Mouse (Mus musculus): ENCODE measurements around the gene Gm17949.
A peak's percentile ranks its signal among the peaks of the same experiment; 100 is the strongest.

Gene Gm17949

DNA sequence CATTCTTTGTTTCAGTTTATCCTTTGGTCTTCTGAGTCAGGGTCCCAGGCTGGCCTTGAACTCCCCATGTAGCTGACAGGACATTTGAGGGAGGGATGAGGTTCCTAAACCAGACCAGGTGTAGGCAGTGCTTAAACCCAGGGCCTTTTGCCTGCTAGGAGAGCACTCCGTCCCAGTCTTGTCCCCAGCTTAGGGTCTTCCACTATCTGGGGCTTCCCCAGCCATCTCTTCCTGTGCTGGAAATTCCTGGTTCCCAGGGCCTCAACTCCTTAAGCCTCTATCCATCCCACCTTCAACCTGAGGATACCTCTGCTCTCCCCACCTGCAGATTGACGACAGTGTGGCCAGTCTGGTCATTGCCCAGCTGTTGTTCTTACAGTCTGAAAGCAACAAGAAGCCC lies 20.3 kb upstream of the Gm17949 start:
- DNase-seq: peak in 1 of 2 experiments; percentile 7

DNA sequence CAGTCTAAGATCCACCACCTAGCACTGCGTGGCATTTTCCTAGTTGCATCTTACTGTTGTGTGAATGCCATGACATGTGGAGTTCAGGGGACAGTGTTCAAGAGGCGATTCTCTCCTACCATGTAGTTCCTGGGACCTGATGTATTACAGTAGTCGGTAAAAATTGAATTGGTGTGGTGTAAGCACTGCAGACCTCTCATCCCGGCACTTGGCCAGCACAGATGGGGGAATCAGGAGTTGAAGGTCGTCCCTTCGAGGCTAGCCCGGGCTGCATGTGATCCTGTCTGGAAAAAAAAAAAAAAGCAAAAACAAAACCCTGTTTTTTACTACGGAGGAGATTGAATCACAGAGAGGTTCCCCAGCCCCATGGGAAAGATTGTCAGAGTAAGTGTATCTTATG lies 16.2 kb upstream of the Gm17949 start:
- no peak for DNase-seq

DNA sequence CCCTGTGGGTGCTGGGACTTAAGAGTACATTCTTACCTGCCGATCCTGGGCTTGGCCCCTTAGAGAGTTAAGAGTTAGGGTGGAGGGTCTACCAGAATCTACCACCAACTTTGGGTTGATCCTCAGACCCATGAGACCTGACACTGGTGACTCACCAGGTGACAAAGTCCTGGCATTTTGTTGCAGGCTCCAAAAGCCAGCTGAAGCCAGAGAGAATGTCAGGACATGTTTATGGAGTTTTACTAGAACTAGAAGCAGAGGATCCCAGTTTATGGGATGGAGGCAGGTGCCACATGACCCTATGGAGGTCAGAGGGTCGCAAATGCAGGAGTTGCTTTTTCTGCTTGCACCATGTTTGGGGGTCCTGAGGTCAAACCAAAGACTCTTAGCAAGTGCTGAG lies 14.8 kb upstream of the Gm17949 start:
- no peak for DNase-seq

GRCm38 (mm10) chr17:56997029-56997667 lies 14.1 kb upstream of the Gm17949 start, which contains the start of gene Alkbh7:
Gene Alkbh7 (plus strand): TSS chr17:56997339.
- peak; percentile 96 to 98 for DNase-seq

DNA sequence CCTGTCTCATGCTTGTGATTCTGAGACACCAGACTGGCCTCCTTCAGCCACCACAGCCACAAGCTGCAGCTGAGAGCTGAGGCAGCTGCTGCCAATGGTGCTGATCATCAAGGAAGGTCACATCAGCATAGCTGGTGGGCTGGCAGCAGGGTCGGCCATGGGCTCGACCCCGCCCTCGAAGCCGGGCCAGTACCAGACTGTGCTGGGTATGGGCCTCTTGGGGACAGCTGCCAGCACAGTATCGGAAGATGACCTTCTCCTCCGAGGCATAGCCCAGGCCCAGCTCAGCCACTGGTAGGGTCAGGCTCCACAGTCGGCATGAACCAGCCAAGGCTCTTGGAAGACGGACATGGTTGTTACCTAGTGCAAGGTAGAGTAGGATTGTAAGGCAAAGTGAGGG lies 11.9 kb upstream of the Gm17949 start:
- no peak for DNase-seq

GRCm38 (mm10) chr17:56999968-57000609 lies 11.2 kb upstream of the Gm17949 start, which contains the start of gene Pspn:
Gene Pspn (minus strand): TSS chr17:57000018.
- DNase-seq: no peak

DNA sequence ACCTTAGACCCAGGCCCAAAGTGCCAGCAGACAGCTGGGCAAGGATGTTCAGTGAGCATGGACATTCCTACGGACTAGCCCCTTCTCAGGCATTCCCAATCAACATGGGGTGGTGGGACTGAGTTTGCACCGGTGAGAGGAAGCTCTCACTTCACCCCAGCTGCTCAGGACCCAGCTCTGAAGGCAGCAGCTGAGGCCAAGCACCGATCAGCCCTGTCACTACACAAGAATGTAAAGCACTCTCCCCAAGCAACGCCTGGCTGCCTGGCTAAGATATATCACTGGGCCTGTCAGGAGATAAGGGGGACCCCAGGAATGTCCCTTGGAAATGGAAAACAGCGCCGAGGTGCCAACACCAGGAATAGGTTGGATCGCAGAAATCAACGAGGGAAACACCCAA lies 10.0 kb upstream of the Gm17949 start:
- no peak for DNase-seq

DNA sequence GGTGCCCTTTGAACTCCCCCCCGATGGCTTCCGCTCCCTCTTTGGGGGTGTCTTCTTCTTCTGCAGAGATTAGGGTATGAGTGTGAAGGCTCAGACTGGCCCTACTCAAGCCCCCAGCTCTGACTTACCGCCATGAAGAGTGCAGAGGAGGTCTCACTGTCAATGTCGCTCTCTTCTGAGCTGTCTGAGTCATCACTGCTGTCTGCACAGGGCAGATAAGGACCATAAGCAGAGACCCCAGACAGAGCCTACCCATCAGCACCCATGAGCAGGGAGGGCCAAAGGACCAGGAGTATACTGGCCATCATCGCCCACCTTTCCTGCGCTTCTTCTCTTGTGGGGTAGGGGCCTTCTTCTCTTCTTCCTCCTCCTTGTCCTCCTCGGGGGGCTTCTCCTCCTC lies 7.3 kb upstream of the Gm17949 start:
- no peak for DNase-seq

DNA sequence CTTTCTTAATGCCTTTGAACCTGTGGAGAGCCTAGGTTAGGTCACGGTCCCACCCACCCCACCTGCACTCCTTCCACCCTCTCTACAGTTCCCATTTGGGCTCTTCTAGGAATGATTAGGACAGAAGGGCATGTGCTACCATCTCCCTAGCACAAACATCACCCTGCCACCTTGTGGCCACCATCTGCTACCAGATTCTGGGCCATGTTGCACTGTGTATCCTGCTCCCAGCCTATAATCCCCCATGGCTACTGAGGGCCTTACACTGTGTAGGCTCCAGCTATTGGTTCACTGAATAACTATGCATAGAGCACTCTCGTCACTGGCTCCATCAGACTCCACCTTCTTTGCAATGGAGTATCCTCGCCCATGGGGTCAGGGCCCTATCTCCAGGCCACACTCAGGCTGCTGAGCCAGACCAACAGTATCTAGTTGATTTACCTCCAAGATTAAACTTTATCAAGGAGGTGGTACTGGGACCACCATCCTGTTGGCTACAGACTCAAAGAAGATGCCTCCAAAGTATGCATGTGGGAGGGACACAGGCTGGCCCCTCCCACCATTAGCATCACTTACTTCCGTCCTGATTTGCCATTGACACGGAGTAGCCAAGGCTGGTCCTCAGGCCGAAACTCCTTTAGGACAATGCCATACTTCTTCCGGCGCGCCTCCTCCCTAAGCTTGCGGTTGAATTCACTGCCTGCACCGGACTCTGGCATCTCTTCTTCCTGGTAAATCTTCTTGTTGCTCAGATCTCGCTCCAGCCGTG lies 3.9 kb upstream of the Gm17949 start:
- DNase-seq: no peak

GRCm38 (mm10) chr17:57010911-57011235 lies 396 bp upstream of the Gm17949 start:
- no peak for DNase-seq

DNA sequence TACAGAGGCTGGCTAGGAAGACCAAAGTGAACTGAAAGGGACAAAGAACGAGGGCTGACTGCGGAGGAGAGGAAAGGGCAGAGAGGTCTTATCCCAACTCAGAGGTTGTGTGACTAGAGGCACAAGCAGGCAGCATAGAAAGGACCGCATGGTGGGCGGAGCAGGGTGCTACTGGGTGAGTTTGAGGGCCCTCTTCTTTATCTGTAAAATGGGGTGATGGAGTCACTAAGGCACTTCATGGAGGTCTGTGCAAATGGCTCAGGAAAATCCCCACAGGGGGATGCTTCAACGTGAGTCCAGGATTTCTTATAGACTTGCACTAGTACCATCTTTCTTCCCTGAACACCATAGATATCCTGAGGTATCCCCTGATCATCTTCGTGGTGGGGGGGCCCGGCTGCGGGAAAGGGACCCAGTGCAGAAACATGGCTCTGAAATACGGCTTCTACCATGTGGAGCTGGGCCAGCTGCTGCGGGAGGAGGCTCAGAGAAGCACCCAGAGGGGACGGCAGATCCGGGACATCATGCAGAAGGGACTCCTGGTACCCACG lies 1.1 kb downstream of the Gm17949 start:
- peak in 1 of 2 experiments; percentile 19 for DNase-seq

DNA sequence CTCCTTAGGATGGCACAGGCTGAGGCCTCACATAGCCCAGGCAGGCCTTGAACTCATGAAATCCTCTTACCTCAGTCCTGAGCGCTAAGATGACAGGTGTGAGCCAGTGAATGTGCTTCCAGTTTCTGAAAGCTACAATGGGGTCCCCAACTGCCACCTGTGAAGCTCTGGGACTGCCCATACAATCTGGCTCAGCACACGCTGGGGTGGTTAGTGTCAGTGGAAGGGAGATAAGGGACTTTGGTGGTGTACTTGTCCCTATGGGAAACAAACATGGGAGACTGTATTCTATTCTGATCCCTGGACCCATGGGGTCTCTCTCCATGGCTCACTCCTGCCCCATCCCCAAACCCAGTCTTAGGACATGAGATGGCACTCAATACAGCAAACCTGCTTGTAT lies 8.4 kb downstream of the Gm17949 start:
- no peak for DNase-seq

GRCm38 (mm10) chr17:57020960-57021359 lies 9.7 kb downstream of the Gm17949 start:
- DNase-seq: no peak

DNA sequence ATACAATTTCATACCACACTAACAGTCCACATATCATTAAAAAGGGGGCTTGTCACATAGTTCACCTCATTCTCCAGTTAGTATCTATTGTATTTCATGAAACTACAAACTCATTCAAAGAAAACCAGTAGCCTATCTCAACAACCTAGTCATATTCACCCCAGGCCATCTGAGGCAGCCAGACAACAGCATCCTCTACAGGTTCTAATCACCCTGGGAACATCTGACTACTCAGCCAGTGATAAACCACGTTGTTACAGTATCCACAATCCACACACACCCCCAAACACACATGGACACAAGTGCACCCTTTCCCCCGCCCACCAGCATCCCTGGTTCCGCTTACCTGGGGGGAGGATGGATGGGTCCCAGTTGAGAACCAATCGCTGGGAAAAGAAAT lies 16.2 kb downstream of the Gm17949 start:
- no peak for DNase-seq

GRCm38 (mm10) chr17:57029691-57030090 lies 18.4 kb downstream of the Gm17949 start:
- DNase-seq: no peak

DNA sequence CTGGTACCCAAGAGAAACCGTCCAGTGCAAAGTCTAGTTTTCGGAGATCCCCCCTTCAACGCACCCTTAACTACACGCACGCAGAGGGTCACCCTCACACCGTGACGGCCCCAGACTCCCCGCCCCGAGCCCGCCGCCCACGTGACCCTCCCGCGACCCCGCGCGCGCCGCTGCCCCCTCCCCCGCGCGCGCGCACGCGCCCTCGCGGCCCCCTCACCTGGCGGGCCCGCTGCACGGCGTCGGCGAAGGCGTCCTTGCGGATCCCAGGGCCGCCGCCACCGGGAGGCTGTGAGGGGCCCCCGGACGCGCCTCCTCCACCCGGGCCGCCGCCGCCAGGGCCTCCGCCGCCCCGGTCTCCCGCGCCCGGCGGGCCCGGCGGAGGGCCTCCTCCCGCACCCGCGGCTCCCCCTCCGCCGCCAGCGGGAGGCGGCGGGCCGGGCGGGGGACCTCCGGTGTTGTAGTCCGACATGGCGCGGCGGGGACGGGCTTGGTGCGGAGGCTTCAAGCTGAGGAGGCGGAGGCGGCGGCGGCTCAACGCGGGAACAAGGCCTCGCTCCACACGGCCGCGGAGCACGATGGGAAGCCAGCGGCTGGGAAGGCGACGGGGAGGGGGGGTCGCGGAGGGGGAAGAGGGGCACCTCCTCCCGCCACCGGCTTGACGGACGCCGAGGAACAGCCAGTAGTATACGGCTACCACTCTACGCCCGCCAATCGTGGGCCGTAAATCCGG lies 19.8 kb downstream of the Gm17949 start, which contains the start of gene Khsrp:
Khsrp (minus strand) TSS at position 592 of the 730 bp plus-strand sequence.
- DNase-seq: peak; percentile 53 to 58

GRCm38 (mm10) chr17:57031661-57032420 lies 20.6 kb downstream of the Gm17949 start:
- DNase-seq: peak; percentile 100

DNA sequence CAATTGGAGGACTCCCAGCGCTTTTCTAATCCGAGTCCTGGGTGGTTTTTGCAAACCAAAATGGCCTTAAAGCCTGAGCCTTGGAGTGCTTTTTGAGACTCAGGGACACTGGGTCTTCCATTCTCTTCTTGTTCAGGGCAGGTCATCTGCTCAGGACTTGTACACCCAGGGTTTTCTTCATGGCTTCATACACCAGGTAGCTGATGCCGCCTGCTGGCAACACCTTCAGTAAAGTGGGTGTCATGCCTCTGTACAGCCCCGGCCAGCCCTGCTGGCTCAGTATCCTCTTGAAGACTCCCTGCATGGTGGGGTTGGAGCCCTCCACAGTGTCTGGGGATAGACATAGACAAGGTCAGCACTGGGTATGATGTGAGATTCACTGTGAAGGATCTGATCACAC lies 21.6 kb downstream of the Gm17949 start:
- no peak for DNase-seq

DNA sequence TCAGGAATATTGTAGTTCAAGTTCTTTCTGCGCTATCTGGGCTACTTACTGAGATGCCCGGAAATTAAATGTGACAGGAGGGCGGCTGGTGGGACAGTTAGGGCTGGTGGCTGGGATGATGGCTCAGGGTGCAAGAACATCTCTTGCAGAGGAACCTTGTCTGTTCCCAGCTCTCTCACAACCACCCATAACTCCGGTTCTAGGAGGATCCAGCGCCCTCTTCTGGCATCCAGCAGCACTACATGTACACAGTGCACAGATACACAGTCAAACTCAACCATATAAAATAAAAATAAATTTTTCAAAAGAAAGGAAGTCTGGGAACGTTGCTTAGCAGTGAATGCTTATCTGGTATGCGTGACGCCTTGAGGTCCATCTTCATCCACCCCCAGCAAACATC lies 27.7 kb downstream of the Gm17949 start:
- no peak for DNase-seq

DNA sequence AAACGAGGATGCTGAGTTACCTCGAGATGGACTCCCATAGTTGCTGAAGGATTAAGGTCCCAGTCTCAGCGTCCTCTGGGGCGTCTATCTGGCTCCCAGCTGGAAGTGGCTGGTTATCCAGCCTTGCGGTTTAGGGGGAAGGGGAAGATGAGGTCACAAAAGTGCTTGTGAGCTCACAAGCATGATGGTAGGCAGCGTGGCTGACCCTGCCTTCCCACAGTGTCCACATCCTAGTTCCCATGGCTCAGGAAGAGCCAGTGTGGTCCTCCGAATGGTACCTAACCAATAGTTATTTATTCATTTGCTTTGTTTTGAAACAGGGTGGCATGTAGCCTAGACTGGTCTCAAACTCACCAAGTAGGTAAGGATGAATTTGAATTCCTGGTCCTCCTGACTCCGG lies 30.3 kb downstream of the Gm17949 start, which contains the start of gene Slc25a41:
Slc25a41 (minus strand) TSS at position 101 of the 400 bp plus-strand sequence.
- DNase-seq: no peak

GRCm38 (mm10) chr17:57047406-57047805 lies 36.1 kb downstream of the Gm17949 start:
- no peak for DNase-seq

- DNase-seq: no peak
Observed at GRCm38 (mm10) chr17:57048816-57049215, 37.5 kb downstream of the Gm17949 start.
